Mouse (Mus musculus) neural tube, embryonic 10.5 days (tissue): ENCODE data around the gene Hdhd3.

Experiments used
- DNase-seq: peaks from one replicate; pipeline ENCODE4 v3.0.0-alpha.2; 2017; ENCODE audit warnings: low spot score; ENCODE audit errors: extremely low spot score

Gene Hdhd3

GRCm38 (mm10) chr4:62503374-62503970 is at the start of gene Hdhd3:
Gene Hdhd3 (minus strand): TSS chr4:62503467.
- DNase-seq, result no peak

- no peak for DNase-seq
Measured at GRCm38 (mm10) chr4:62551966-62552365, 48.7 kb upstream of the Hdhd3 start.

DNA sequence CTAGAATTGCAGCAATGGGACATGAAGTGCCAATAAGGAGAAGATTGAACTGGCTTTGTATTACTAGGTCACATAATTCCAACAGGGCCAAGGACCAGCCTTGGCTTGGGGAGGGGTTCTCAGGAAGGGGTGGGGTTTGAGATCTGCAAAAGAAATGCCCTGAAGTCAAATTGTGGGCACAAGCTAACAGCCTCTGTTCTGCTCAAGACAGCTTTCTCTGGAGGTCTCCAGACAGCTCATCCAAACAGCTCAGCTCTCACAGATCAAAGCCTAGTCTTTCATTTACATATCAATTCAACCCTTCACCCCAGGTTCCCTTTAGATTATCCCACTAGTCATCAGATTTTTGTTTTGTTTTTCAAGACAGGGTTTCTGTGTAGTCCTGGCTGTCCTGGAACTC is 41.5 kb upstream of the Hdhd3 start:
- no peak for DNase-seq

- no peak for DNase-seq
Measured at GRCm38 (mm10) chr4:62543782-62544181, 40.5 kb upstream of the Hdhd3 start.

DNA sequence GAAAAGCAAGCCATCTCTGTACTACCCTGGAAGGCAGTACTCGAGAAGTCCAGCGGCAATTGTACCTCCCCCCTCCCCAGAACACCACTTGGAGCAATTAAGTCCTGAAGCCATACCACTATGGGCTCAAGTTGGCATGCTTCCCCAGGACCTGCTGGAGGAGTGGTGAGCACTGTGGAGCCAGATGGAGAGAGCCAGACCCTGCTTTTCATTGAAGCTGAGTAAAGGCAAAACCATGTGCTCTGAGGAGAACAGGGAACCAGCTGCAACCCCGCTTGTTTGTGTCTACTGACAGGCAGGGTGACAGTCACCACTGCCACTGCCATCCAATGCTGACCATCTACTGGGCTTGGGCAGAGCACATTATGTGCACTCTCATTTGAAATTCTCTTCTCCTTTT is 38.5 kb upstream of the Hdhd3 start:
- no peak for DNase-seq

DNA sequence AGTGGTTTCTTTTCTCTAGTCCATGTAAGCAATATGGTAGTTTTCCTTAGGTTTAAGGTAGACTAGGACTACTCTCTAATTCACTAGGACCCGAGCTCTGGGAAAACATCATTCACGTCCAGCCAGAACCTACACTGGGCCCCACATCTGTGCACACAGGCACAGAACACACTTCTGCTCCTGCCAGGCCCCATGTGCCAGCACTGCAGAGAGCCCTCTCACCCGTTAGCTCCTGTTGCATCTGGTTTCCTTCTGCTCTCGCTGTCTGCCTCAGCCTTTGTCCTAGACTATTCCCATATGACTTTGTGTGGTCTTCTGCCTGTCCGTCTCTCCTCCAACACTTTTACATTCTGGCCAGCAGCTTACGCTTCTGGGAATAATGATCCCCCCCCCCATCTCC is 30.5 kb upstream of the Hdhd3 start:
- DNase-seq, result no peak

DNA sequence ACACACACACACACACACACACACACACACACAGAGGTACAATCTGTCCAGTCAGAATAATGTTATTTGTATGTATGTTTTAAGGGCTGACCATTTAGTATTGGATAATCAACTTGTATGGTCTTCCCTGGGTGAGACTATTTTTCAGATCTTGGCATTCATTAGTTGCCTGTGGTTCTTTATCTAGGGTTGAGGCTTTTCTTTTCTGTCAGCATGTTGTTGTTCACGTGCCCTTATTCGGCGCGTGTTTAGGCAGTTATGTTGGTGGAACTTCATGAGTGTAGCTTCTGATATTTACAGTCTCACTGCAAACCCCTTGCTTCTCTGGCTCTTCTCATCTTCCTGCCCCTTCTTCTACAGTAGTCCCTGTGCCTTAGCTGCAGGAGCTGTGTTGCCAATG is 24.4 kb upstream of the Hdhd3 start:
- no peak for DNase-seq

GRCm38 (mm10) chr4:62526256-62526655 is 23.0 kb upstream of the Hdhd3 start:
- no peak for DNase-seq

- DNase-seq, result no peak
Measured at GRCm38 (mm10) chr4:62525489-62525811, 22.2 kb upstream of the Hdhd3 start.

- peak; percentile 98 for DNase-seq
Measured at GRCm38 (mm10) chr4:62524651-62525488, 21.6 kb upstream of the Hdhd3 start, which contains the start of the genes Pole3 and 4933430I17Rik. Gene Pole3 (minus strand): TSS chr4:62525068. Gene 4933430I17Rik (plus strand): TSS chr4:62525369.

GRCm38 (mm10) chr4:62520892-62521400 is 17.7 kb upstream of the Hdhd3 start:
- no peak for DNase-seq

GRCm38 (mm10) chr4:62519849-62520233 is 16.6 kb upstream of the Hdhd3 start, which contains the start of gene Alad:
Gene Alad (minus strand): TSS chr4:62519918.
- DNase-seq, result peak; percentile 90

DNA sequence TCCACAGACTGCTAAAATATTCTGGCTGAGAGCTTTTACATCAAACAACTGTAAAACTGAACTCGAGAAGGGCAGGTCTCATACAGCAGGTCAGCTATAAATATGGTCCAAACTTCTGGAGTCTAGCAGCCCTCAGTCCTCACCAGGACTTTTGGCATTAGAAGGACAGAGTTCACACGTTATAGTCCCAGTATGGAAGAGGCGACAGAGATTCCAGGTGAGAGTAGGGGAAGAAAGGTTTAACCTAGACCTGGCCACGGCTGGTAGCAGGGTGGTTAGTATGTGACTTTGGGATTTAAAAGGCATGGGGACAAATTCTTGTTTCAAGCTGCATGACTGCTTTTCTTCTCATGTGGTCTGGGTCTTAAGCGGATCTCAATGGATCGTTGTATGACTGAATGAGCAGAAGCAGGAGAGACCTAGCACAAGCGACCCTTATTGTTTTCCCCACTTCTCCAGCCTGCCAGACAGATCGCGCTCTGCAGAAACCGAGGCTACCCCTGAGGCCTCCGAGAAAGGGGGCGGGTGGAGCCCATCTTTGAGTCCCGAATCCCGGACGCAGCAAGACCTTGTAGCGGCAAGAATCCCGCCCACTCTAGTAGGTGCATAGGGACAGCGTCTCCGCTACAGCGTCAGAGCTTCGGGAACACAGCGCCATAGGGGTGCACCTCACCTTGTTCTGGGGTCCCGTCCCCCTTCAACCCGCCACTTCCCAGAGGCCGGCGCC is 16.0 kb upstream of the Hdhd3 start:
- no peak for DNase-seq

DNA sequence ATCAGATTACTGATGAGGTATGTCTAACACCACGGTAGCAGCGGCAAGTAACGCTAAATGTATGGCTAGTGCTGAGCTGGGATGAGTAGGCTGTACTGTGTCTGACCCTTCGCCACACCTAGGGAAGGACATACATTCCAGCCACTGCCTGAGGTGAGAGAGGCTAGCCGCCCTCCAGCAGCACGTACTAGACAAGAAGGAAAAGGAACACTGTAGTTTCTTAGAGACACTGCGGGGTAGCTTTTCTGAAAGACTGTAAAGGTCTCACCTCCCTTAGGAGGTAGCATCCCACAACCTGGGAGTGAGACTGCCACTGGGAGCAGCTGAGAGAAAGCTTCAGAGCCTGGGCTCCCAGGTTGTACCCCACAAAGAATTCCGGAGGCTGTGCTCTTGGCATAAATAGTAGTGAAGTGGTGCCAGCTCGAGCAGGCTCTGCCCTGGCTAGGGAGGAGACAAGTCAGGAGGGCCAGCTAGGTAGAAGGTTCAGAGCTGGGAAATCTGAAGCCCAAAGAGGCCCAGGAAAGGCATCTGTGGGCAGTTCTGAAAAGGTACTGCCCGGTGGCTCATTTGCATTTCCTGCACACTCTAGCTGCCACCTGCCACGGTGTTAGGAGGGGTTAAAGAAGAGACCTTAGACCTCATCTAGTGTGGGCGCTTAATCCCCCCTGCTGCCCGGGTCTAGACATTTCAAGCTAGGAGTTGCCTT is 15.3 kb upstream of the Hdhd3 start:
- no peak for DNase-seq

- no peak for DNase-seq
Measured at GRCm38 (mm10) chr4:62517538-62518415, 14.5 kb upstream of the Hdhd3 start.

DNA sequence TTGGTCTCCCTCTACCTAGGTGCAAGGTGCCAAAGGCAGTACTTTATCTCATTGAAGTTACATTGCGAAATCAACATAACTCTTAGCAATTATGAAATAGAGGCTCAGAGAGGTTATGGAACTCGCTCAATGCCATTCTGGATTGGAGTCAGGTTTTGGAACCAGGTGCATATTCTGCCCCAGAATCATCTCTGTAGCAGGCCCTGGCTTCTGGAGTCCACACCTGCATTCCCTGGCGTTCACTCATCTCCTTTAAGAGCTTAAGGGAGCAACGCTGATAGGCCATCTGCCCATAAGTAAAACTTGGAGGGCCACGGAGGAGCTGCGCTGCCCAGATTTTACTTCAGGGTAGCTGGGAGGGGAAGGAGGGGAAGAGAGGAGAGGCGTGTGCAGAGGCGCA is 13.8 kb upstream of the Hdhd3 start:
- no peak for DNase-seq

DNA sequence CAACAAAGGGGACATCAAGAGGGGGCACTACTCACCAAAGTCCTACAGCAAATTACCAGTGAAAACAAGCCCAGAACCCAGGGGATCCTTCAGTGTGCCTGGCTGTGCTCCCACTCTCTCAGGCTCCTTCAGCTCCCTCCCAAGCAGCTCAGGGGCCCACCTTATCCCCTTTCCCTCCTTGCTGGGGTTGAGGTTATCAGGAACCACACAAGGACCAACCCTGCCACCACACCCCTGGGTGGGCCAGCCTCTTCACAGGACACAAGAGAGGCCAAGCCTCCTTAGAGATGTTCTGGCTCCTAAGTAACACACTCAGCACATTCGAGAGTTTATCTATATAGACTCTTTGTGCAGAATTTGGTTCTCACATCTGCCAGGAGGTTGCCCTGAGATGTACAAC is 13.3 kb upstream of the Hdhd3 start:
- no peak for DNase-seq

DNA sequence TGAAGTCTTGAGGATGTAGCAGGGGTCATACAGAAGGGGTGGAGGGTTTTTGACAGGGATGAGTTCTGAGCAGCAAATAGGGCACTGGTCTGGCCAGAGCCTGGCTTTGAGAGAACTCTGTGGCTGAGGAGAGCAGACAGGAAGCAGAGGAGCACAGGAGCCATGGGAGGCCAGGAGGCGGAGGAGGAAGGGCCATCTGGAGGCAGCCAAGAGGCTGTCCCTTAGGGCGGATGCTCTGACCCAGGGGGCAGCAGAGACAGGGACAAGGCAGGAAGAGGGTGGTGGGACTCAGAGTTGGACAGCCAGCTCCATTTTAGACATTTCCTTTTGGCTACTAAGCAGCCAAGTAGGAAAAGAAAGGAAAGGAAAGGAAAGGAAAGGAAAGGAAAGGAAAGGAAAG is 12.8 kb upstream of the Hdhd3 start:
- DNase-seq, result no peak

DNA sequence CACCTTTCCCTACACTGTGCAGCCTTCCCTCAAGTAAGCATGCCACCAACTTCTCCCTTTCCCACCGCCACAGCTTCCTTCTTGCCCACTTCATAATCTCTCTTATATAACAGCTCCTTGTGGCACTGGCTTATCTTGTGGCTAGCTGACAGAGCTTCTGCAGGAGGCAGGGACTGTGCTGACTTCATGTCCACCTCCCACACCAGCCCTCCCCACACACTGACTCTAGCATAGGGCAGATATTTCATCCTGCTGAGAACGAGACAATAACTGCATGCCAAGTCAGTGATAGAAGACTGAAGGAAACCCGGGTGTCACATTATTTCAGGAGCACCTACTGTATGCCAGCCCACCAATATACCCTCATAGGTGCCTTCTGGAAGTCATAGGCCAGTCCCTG is 12.2 kb upstream of the Hdhd3 start:
- no peak for DNase-seq

- no peak for DNase-seq
Measured at GRCm38 (mm10) chr4:62514995-62515394, 11.7 kb upstream of the Hdhd3 start.
